Mouse (Mus musculus): ENCODE measurements around the gene Spink4. TPM values are rescaled to one million over a fixed set of nuclear protein-coding genes. Genes with fewer than 3 reads are reported as not detected.

The Spink4 gene
- polyA plus RNA-seq, 1 experiment, result 15.6 TPM

- Histone ChIP-seq H3K4me3 (replicated peaks; ENCODE audit: extremely low read depth, low read depth, low read length) (no peak overlapping the region), H3K4me1 (ENCODE audit: control insufficient read depth, insufficient read depth, low read length) (no peaks in the 10 kb centered on the region)
- TF ChIP-seq POLR2A (IDR thresholded peaks at IDR 0.05; ENCODE audit: borderline replicate concordance, extremely low read depth, low read depth, low read length) (no peak), CTCF (IDR thresholded peaks at IDR 0.05; ENCODE audit: insufficient read depth, low read length) (no peak)
- no peak for DNase-seq
- 80% methylated on average over 6 of the region's 6 CpGs for WGBS
These were observed 21.3 kb upstream of the Spink4 start for GRCm38 (mm10) chr4:40898476-40899044.

GRCm38 (mm10) chr4:40899264-40899663, 20.6 kb upstream of the Spink4 start:
- 42% methylated on average over 2 of the region's 2 CpGs for WGBS
- TF ChIP-seq CTCF (IDR thresholded peaks at IDR 0.05; ENCODE audit: insufficient read depth, low read length), result no peak
- TF ChIP-seq POLR2A (IDR thresholded peaks at IDR 0.05; ENCODE audit: borderline replicate concordance, extremely low read depth, low read depth, low read length), result no peak
- no peak for DNase-seq
- no peaks in the 10 kb centered on the region for H3K4me1 ChIP-seq (ENCODE audit: control insufficient read depth, insufficient read depth, low read length)
- no peak overlapping the region for H3K4me3 ChIP-seq (replicated peaks; ENCODE audit: extremely low read depth, low read depth, low read length)

- WGBS, result 94% methylated on average over 3 of the region's 3 CpGs
- no peak overlapping the region for H3K4me3 ChIP-seq (replicated peaks; ENCODE audit: extremely low read depth, low read depth, low read length)
- no peak for DNase-seq
- H3K4me1 ChIP-seq (ENCODE audit: control insufficient read depth, insufficient read depth, low read length), result no peaks in the 10 kb centered on the region
- no peak for TF ChIP-seq POLR2A (IDR thresholded peaks at IDR 0.05; ENCODE audit: borderline replicate concordance, extremely low read depth, low read depth, low read length)
- TF ChIP-seq CTCF (IDR thresholded peaks at IDR 0.05; ENCODE audit: insufficient read depth, low read length), result no peak
These were observed 19.8 kb upstream of the Spink4 start for GRCm38 (mm10) chr4:40900071-40900470.

GRCm38 (mm10) chr4:40900612-40901011, 19.2 kb upstream of the Spink4 start:
- no peaks in the 10 kb centered on the region for H3K4me1 ChIP-seq (ENCODE audit: control insufficient read depth, insufficient read depth, low read length)
- H3K4me3 ChIP-seq (replicated peaks; ENCODE audit: extremely low read depth, low read depth, low read length), result no peak overlapping the region
- 89% methylated on average over 4 of the region's 4 CpGs for WGBS
- no peak for DNase-seq
- TF ChIP-seq CTCF (IDR thresholded peaks at IDR 0.05; ENCODE audit: insufficient read depth, low read length) (no peak), POLR2A (IDR thresholded peaks at IDR 0.05; ENCODE audit: borderline replicate concordance, extremely low read depth, low read depth, low read length) (no peak)

GRCm38 (mm10) chr4:40906298-40906697, 13.6 kb upstream of the Spink4 start:
- Histone ChIP-seq H3K4me3 (replicated peaks; ENCODE audit: extremely low read depth, low read depth, low read length) (no peak overlapping the region), H3K4me1 (ENCODE audit: control insufficient read depth, insufficient read depth, low read length) (no peaks in the 10 kb centered on the region; the same call in 1 of the 2 replicates)
- peak; percentile 31; the same call in 1 of the 2 replicates for TF ChIP-seq CTCF (IDR thresholded peaks at IDR 0.05; ENCODE audit: insufficient read depth, low read length)
- no peak for TF ChIP-seq POLR2A (IDR thresholded peaks at IDR 0.05; ENCODE audit: borderline replicate concordance, extremely low read depth, low read depth, low read length)
- DNase-seq, result no peak
- 39% methylated on average over 1 of the region's 1 CpGs for WGBS

GRCm38 (mm10) chr4:40908261-40908969, 11.4 kb upstream of the Spink4 start:
- Histone ChIP-seq H3K4me3 (replicated peaks; ENCODE audit: extremely low read depth, low read depth, low read length) (no peak overlapping the region), H3K4me1 (ENCODE audit: control insufficient read depth, insufficient read depth, low read length) (no peaks in the 10 kb centered on the region; the same call in 1 of the 2 replicates)
- peak; percentile 54 for DNase-seq
- TF ChIP-seq POLR2A (IDR thresholded peaks at IDR 0.05; ENCODE audit: borderline replicate concordance, extremely low read depth, low read depth, low read length) (no peak), CTCF (IDR thresholded peaks at IDR 0.05; ENCODE audit: insufficient read depth, low read length) (no peak)
- WGBS, result 29% methylated on average over 20 of the region's 20 CpGs

GRCm38 (mm10) chr4:40914287-40914867, 5.5 kb upstream of the Spink4 start:
- Histone ChIP-seq H3K4me3 (replicated peaks; ENCODE audit: extremely low read depth, low read depth, low read length) (no peak overlapping the region), H3K4me1 (ENCODE audit: control insufficient read depth, insufficient read depth, low read length) (no peaks in the 10 kb centered on the region)
- TF ChIP-seq CTCF (IDR thresholded peaks at IDR 0.05; ENCODE audit: insufficient read depth, low read length) (no peak), POLR2A (IDR thresholded peaks at IDR 0.05; ENCODE audit: borderline replicate concordance, extremely low read depth, low read depth, low read length) (no peak)
- DNase-seq, result no peak

- DNase-seq, result no peak
- TF ChIP-seq CTCF (IDR thresholded peaks at IDR 0.05; ENCODE audit: insufficient read depth, low read length), result no peak
- no peak for TF ChIP-seq POLR2A (IDR thresholded peaks at IDR 0.05; ENCODE audit: borderline replicate concordance, extremely low read depth, low read depth, low read length)
- WGBS, result 65% methylated on average over 5 of the region's 5 CpGs
- H3K4me1 ChIP-seq (ENCODE audit: control insufficient read depth, insufficient read depth, low read length), result no peaks in the 10 kb centered on the region
- H3K4me3 ChIP-seq (replicated peaks; ENCODE audit: extremely low read depth, low read depth, low read length), result no peak overlapping the region
These were observed 3.9 kb upstream of the Spink4 start for GRCm38 (mm10) chr4:40915947-40916346.

- TF ChIP-seq CTCF (IDR thresholded peaks at IDR 0.05; ENCODE audit: insufficient read depth, low read length) (no peak), POLR2A (IDR thresholded peaks at IDR 0.05; ENCODE audit: borderline replicate concordance, extremely low read depth, low read depth, low read length) (no peak)
- 95% methylated on average over 7 of the region's 7 CpGs for WGBS
- no peak overlapping the region for H3K4me3 ChIP-seq (replicated peaks; ENCODE audit: extremely low read depth, low read depth, low read length)
- DNase-seq, result no peak
- H3K4me1 ChIP-seq (ENCODE audit: control insufficient read depth, insufficient read depth, low read length), result no peaks in the 10 kb centered on the region
These were observed 3.2 kb upstream of the Spink4 start for GRCm38 (mm10) chr4:40916592-40917155.

All from lung, adult 2 months (tissue).